Mouse (Mus musculus) T-helper 1 cell (primary cell): ENCODE measurements around the gene Cnst.

Experiments used
- in situ Hi-C: fragments of 300-600 bp; cut with MboI, MseI; formaldehyde crosslinking; loops from one replicate; pipeline ENCODE4 v1.15.1; 2025; ENCODE audit warnings: high pct_unique_total_duplicates

Gene Cnst

DNA sequence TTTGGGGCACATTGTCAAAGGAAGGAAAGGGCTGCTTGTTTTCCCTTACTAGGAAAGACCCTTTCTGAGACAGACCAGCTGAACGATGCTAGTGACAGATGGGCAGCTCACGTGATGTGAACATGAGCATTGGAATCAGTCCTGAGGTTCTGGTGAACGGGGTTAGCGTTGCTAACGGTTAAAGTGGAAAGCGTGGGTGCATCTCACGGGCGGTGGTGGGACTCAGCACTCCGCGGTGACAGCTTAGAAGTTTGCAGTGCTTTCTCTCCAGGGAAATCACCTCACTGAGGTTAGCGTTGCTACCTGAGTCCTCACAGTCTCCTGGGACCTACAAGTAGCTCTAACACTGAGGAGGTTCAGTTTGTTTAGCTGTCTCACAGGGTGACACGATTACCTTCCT lies 45.5 kb downstream of the Cnst start:
- in situ Hi-C loops: no loop called here

GRCm38 (mm10) chr1:179592143-179592542 lies 46.0 kb downstream of the Cnst start:
- in situ Hi-C loops: no loop called here

DNA sequence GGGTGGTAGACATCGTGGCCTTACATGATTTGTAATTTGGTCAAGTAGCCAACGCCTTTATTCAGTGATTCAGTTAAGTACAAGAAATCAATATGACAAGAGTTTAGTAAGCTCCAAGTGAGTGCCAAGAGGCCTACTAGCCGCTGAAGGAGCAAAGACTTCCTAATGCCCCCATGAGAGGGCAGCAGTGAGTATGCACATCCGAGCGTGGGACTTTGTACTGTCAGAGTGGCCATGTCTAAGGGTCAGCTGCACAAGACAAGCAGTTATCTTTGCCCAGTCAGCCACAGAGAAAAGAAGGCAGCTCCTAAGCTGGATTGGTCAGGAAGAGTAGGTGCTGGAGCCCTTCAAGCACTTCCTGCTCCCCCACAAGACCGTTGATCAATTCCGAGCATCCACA lies 46.8 kb downstream of the Cnst start:
- in situ Hi-C loops: no loop called here

GRCm38 (mm10) chr1:179598386-179598785 lies 52.2 kb downstream of the Cnst start:
- in situ Hi-C loops: no loop called here

DNA sequence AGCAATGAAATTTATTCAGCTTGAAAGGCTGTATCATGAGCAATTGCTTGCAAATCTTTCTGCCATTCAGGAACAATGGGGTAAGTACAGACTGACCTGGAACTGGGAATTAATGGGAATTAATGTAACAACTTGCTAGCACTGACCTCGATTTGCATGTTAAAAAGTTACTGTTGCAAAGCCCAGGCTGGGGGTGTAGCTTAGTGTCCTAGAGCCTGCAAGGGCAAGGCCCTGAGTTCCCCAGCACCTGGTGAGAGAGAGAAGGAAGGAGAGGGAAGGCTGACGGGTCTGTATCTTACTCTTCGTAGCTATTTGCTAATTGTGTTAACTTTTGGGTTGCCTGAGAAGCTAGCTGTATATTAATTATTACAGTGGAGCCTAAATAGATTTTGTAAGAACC lies 58.4 kb downstream of the Cnst start:
- in situ Hi-C loops: no loop called here

- in situ Hi-C loops: no loop called here
These were observed 60.0 kb downstream of the Cnst start for GRCm38 (mm10) chr1:179606004-179606723.

- in situ Hi-C loops: no loop called here
These were observed 62.4 kb downstream of the Cnst start for GRCm38 (mm10) chr1:179608521-179608920.

GRCm38 (mm10) chr1:179609724-179610505 lies 63.7 kb downstream of the Cnst start:
- in situ Hi-C loops: no loop called here

DNA sequence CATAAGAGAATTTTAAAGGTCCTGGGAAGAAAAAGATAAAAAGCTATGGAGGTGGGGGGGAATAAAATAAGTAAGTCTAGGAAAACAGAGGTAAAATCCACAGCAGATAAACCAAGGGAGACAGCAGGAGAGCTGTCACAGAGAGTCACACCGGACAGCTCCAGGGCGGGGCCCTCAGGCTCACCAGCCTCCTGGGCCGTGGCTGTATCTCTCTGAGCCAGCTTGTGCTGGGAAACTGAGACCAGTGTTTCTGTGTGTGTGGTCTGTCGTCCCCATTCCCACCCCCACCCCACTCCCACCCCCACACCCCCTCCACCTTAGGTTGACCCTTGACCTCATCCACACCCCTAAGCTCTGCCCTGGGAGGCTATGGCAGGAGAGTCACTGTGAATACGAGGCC lies 65.0 kb downstream of the Cnst start:
- in situ Hi-C loops: no loop called here

DNA sequence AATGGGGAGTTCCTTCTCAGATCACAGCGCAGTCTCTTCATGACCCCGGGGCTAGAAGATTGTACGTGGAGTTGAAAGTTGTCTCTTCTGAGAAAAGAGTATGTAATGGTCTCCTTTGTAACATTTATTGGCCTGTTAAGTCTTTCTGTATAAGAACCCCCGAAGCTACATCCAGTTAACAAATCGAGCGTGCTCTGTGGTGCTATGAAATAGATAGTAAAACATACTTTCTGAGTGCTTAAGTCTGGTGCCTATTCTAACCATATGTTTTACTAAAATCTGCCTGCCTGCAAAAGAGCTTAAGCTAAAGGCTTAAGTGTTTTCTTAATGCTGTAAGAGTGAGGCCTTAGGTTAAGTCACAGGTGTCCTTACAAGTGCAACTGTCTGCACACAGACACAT lies 66.2 kb downstream of the Cnst start:
- in situ Hi-C loops: no loop called here

- in situ Hi-C loops: no loop called here
These were observed 66.9 kb downstream of the Cnst start for GRCm38 (mm10) chr1:179612986-179613505.

- in situ Hi-C loops: no loop called here
These were observed 71.3 kb downstream of the Cnst start for GRCm38 (mm10) chr1:179617426-179617825.

DNA sequence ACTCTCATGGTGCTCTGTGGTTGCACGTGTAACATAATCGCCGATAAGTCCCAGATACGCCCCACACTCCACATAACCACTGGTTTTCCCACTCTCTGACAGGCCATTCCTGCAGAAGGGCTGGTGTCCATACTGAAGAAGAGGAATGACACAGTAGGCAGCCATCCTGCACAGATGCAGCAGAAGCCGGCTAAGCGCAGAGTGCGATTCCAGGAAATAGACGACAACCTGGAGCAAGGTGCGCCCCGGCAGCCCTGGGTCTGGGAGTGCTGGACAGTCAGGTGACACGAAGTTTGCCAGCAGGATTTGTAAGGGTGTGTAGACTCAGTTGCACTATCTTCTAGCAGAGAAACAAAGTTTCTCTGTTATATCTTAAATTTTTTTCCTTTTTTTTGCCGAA lies 76.5 kb downstream of the Cnst start:
- in situ Hi-C loops: no loop called here

GRCm38 (mm10) chr1:179623657-179624056 lies 77.5 kb downstream of the Cnst start:
- in situ Hi-C loops: no loop called here

GRCm38 (mm10) chr1:179624354-179624753 lies 78.2 kb downstream of the Cnst start:
- in situ Hi-C loops: no loop called here

DNA sequence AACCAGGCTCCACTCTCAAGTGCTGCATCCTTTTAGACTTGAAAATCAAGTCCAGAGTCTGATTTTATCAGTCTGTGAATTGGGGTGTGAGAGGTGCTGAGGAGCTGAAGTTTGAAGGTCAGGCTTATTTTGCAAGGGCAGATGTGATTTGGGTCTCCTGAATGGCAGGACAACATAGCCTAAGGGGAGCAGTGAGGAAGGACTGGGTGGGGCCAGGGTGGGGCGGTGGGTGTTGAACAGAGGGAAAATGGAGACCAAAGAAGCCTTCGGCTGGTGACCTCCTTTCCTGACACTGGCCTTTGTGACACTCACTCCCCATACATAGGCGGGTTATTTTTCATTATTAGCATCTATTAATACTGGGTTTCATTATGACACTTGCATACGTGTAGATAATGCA lies 81.7 kb downstream of the Cnst start:
- in situ Hi-C loops: no loop called here

DNA sequence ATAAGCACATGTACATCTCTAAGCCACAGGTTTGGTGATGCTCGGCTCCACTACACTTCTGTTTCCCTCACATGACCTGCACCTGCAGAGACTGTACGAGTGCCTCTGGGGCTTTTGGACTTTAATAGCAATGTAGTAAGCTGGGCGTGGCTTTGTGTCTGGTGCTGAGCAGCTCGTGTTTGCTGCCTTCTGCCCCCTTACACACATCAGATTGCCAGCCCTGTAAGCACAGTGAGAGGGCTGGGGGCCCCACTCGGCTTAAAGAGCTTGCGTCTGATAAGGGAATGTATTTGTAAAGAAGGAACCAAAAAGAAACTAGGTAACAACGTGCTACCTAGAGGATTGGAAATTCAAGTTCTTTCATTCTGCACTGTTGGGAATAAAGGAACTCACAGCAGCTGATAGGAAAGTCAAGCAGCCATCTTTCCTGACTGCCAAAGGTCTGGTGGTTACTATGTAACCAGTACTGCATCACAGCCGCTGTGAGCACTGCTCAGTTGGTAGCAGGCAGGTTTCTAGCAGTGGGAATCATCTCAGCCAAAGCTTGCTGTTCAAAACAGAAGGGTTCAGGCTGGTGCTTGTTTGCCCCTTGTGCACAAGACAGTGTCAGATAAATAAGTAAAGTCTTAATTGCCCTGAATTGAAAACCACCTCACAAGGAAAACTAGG lies 82.4 kb downstream of the Cnst start:
- in situ Hi-C loops: no loop called here

GRCm38 (mm10) chr1:179629276-179629675 lies 83.1 kb downstream of the Cnst start:
- in situ Hi-C loops: no loop called here

DNA sequence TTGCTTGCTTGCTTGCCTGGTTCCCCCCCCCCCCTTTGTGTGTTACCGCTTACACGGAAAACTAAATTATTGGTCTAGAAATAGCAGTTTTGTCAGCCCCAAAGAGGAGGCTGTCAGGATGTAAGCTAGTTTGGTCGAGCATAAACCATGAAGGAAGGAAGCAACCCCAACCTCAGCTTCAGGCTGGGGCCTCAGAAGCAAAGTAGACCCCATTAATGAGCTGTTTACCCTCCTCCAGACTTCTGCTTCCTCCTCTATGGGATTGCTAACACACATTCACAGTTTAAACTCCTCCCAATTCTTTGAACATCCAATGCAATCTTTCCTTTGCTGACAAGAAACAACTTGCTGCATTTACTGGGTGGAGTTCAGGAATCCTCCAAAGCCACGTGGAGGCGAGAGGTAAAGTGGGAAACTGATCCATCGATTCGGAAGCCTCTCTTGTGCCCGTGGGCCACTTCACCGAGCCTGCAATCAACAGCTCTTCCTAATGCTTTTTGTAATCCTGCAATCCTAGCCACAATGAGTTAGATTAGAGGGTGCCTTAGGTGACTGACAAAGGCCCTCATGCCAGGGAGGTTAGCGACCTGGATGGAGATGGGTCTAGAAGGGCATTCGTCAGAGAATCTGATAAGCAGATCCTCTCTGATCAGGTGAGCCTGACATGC lies 86.7 kb downstream of the Cnst start:
- in situ Hi-C loops: loop anchor here (5.0 kb wide), 3 partner anchors 34 to 131 kb away; partner anchors contain the start of gene Sccpdh

GRCm38 (mm10) chr1:179633414-179633752 lies 87.2 kb downstream of the Cnst start:
- in situ Hi-C loops: loop anchor here (5.0 kb wide), 3 partner anchors 34 to 131 kb away; partner anchors contain the start of gene Sccpdh

DNA sequence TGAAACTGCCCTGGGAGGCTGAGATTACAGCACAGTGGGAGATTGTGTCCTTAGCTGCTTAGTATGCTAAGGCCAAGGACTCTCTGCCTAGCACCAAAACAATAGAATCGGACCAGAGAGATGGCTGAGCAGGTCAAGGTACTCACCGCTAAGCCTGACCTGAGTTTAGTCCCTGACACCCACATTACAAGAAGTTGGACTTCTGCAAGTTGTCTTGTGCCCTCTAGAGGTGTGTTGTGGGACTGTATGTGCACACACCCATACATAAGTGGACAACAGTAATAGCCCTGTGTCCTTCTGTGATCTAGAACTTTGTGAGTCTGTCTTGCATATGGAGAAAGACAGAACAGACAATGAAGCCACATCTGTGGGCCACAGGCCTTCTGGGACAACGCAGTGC lies 88.0 kb downstream of the Cnst start:
- in situ Hi-C loops: loop anchor here (5.0 kb wide), 3 partner anchors 33 to 132 kb away; partner anchors contain the start of gene Sccpdh

- in situ Hi-C loops: no loop called here
These were observed 96.6 kb downstream of the Cnst start for GRCm38 (mm10) chr1:179642726-179643125.
